Mouse (Mus musculus) testis, adult 2 months (tissue): Measurements from ENCODE around the gene Pex14. TPM values are rescaled to one million over a fixed set of nuclear protein-coding genes. Genes with fewer than 3 reads are reported as not detected.
A peak's percentile ranks its signal among the peaks of the same experiment; 100 is the strongest.

ENCODE experiments used
- H3K27ac ChIP-seq: fragments of 200-500 bp; 2 replicates; pipeline ENCODE4 v1.5.1; 2012; ENCODE audit warnings: low read depth, low read length; ENCODE audit not compliant: control insufficient read depth, insufficient read depth
- H3K27me3 ChIP-seq: fragments of 200-500 bp; 2 replicates; pipeline ENCODE4 v1.6.1; 2012; ENCODE audit warnings: mild to moderate bottlenecking, low read length, moderate library complexity; ENCODE audit not compliant: control insufficient read depth, insufficient read depth
- H3K36me3 ChIP-seq: fragments of 200-500 bp; 2 replicates; pipeline ENCODE4 v1.6.1; 2012; ENCODE audit warnings: mild to moderate bottlenecking, low read length; ENCODE audit not compliant: control insufficient read depth, insufficient read depth
- H3K4me1 ChIP-seq: fragments of 200-500 bp; 2 replicates; pipeline ENCODE4 v1.6.1; 2012; ENCODE audit warnings: low read length; ENCODE audit not compliant: control insufficient read depth, insufficient read depth
- H3K4me3 ChIP-seq: fragments of 200-500 bp; 2 replicates; pipeline ENCODE4 v1.5.1; 2012; ENCODE audit warnings: low read depth, mild to moderate bottlenecking, low read length, moderate library complexity, mixed read lengths; ENCODE audit not compliant: control insufficient read depth
- CTCF ChIP-seq: fragments of 200-500 bp; IDR thresholded peaks from 2 replicates; pipeline ENCODE4 v1.5.1; 2012; ENCODE audit warnings: low read depth, mild to moderate bottlenecking, inconsistent platforms, low read length, moderate library complexity; ENCODE audit not compliant: control insufficient read depth, insufficient read depth, insufficient replicate concordance
- POLR2A ChIP-seq: fragments of 200-500 bp; IDR thresholded peaks from 2 replicates; pipeline ENCODE4 v1.6.1; 2012; ENCODE audit warnings: low read depth, mild to moderate bottlenecking, inconsistent platforms, low read length, moderate library complexity; ENCODE audit not compliant: control insufficient read depth
- polyA plus RNA-seq: library from polyadenylated mRNA; depleted of rRNA; stranded (reverse); fragments of >200 nt; gene quantifications from 2 replicates; pipeline ENCODE4 v1.2.3, GENCODE M21; 2012

Pex14 gene
- polyA plus RNA-seq, 1 experiment, result 22.9 TPM

GRCm38 (mm10) chr4:149075871-149076575, 23.7 kb downstream of the Pex14 start:
- Histone ChIP-seq H3K36me3 (no peaks in the 10 kb centered on the region; the same call in 1 of the 2 replicates), H3K27ac (no peak overlapping the region), H3K27me3 (no peaks in the 10 kb centered on the region), H3K4me3 (no peak overlapping the region), H3K4me1 (no peaks in the 10 kb centered on the region; the same call in 1 of the 2 replicates)
- TF ChIP-seq POLR2A (no peak), CTCF (peak; percentile 20; the same call in 1 of the 2 replicates)

- no peak overlapping the region for H3K4me3 ChIP-seq
- H3K4me1 ChIP-seq, result no peaks in the 10 kb centered on the region; the same call in 1 of the 2 replicates
- no peak overlapping the region for H3K27ac ChIP-seq
- H3K36me3 ChIP-seq, result no peaks in the 10 kb centered on the region; the same call in 1 of the 2 replicates
- H3K27me3 ChIP-seq, result no peaks in the 10 kb centered on the region
- TF ChIP-seq POLR2A (no peak), CTCF (no peak)
Measured at GRCm38 (mm10) chr4:149075073-149075472, 24.6 kb downstream of the Pex14 start.

GRCm38 (mm10) chr4:149066672-149067551, 32.8 kb downstream of the Pex14 start:
- H3K27me3 ChIP-seq, result no peaks in the 10 kb centered on the region
- no peak overlapping the region for H3K27ac ChIP-seq
- no peaks in the 10 kb centered on the region for H3K4me1 ChIP-seq
- no peaks in the 10 kb centered on the region for H3K36me3 ChIP-seq
- no peak overlapping the region for H3K4me3 ChIP-seq
- TF ChIP-seq POLR2A (no peak), CTCF (no peak)

- no peak for TF ChIP-seq POLR2A
- TF ChIP-seq CTCF, result no peak
- H3K4me3 ChIP-seq, result no peak overlapping the region
- no peak overlapping the region for H3K27ac ChIP-seq
- H3K27me3 ChIP-seq, result no peaks in the 10 kb centered on the region
- H3K4me1 ChIP-seq, result no peaks in the 10 kb centered on the region
- H3K36me3 ChIP-seq, result no peaks in the 10 kb centered on the region
Measured at GRCm38 (mm10) chr4:149064061-149064854, 35.4 kb downstream of the Pex14 start.

GRCm38 (mm10) chr4:149062406-149063318, 37.0 kb downstream of the Pex14 start:
- no peak overlapping the region for H3K4me3 ChIP-seq
- H3K27ac ChIP-seq, result no peak overlapping the region
- no peaks in the 10 kb centered on the region for H3K36me3 ChIP-seq
- no peaks in the 10 kb centered on the region for H3K4me1 ChIP-seq
- no peaks in the 10 kb centered on the region for H3K27me3 ChIP-seq
- TF ChIP-seq CTCF (no peak), POLR2A (no peak)

GRCm38 (mm10) chr4:149061432-149061718, 38.3 kb downstream of the Pex14 start:
- H3K36me3 ChIP-seq, result no peaks in the 10 kb centered on the region
- no peaks in the 10 kb centered on the region for H3K4me1 ChIP-seq
- TF ChIP-seq CTCF (no peak), POLR2A (no peak)
- no peak overlapping the region for H3K4me3 ChIP-seq
- no peaks in the 10 kb centered on the region for H3K27me3 ChIP-seq
- no peak overlapping the region for H3K27ac ChIP-seq
